Mouse (Mus musculus) intestine, embryonic 16.5 days (tissue): ENCODE measurements around the gene Ap2a2. TPM values are rescaled to one million over a fixed set of nuclear protein-coding genes. Genes with fewer than 3 reads are reported as not detected.
A peak's percentile ranks its signal among the peaks of the same experiment; 100 is the strongest.

ENCODE experiments used
- ATAC-seq: fragments of 200-750 bp; cut with Nextera tagmentation; 2 replicates; pipeline ENCODE4 v1.8.0; 2017; ENCODE audit warnings: moderate TSS enrichment, moderate library complexity
- H3K27ac ChIP-seq: fragments of 300-500 bp; sonication (generic); 2 replicates; pipeline ENCODE4 v1.5.1; 2014; ENCODE audit warnings: mild to moderate bottlenecking, low read length
- H3K27me3 ChIP-seq: fragments of 300-500 bp; sonication (generic); replicated peaks from 2 replicates; pipeline ENCODE4 v1.6.1; 2014; ENCODE audit warnings: low read length, control low read depth, mixed read lengths; ENCODE audit not compliant: control insufficient read depth, insufficient read depth
- H3K36me3 ChIP-seq: fragments of 300-500 bp; sonication (generic); 2 replicates; pipeline ENCODE4 v1.6.1; 2014; ENCODE audit warnings: low read length, control low read depth; ENCODE audit not compliant: control insufficient read depth, insufficient read depth
- H3K4me1 ChIP-seq: fragments of 300-500 bp; sonication (generic); 2 replicates; pipeline ENCODE4 v1.6.1; 2014; ENCODE audit warnings: low read length, control low read depth, mixed read lengths; ENCODE audit not compliant: control insufficient read depth, insufficient read depth
- H3K4me2 ChIP-seq: fragments of 300-500 bp; sonication (generic); 2 replicates; pipeline ENCODE4 v1.6.1; 2014; ENCODE audit warnings: low read depth, low read length, control low read depth
- H3K4me3 ChIP-seq: fragments of 300-500 bp; sonication (generic); 2 replicates; pipeline ENCODE4 v1.5.1; 2014; ENCODE audit warnings: mild to moderate bottlenecking, low read length
- H3K9ac ChIP-seq: fragments of 300-500 bp; sonication (generic); 2 replicates; pipeline ENCODE4 v1.6.1; 2014; ENCODE audit warnings: low read depth, low read length
- H3K9me3 ChIP-seq: fragments of 300-500 bp; sonication (generic); 2 replicates; pipeline ENCODE4 v1.6.1; 2016; ENCODE audit warnings: low read length, control low read depth; ENCODE audit not compliant: control insufficient read depth
- WGBS: fragments of 180-500 bp; shearing (Covaris S2); extraction: QIAGEN DNeasy Blood & Tissue Kit; methylation state at CpG from one replicate; pipeline ENCODE4 v1.1.7; 2014; 5-methylcytosine and 5-hydroxymethylcytosine counted together
- polyA plus RNA-seq: library from polyadenylated mRNA; unstranded; fragments of >200 nt; fragmentation: Nextera tagmentation; extraction: Ambion mirVana; gene quantifications from 2 replicates; pipeline ENCODE4 v1.2.1, GENCODE M21; 2015

The Ap2a2 gene
- polyA plus RNA-seq, 1 experiment from 2014 or later = 89.4 TPM

DNA sequence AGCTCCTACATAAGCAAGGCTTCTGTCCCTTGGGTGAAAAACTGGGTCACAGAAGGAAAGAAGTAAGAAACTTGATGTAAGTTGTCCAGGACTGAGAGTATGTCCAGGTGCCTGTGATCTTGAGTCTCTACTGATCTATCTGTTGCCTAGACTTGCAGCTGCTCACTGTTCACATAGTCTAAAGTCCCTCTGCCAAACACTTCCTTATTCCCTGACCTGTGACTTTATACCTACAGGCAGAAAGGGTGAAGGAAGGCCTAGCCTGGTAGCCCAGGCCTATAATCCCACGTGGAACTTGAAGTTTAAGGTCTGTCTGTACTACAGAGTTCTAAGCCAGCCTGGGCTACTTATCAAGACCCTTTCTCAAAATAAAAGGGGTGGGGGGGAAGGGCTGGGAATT is 26.4 kb upstream of the Ap2a2 start:
- Histone ChIP-seq H3K4me3 (no peak overlapping the region), H3K9me3 (no peaks in the 10 kb centered on the region), H3K36me3 (peaks cover 4% of the 10 kb centered on the region; the same call in 1 of the 2 replicates), H3K9ac (no peak overlapping the region), H3K27ac (peak overlapping the region; percentile 72), H3K4me1 (peaks cover 12% of the 10 kb centered on the region), H3K27me3 (no peaks in the 10 kb centered on the region), H3K4me2 (no peak overlapping the region)
- WGBS = 59% methylated on average over 1 of the region's 1 CpGs
- ATAC-seq = peak; percentile 53

DNA sequence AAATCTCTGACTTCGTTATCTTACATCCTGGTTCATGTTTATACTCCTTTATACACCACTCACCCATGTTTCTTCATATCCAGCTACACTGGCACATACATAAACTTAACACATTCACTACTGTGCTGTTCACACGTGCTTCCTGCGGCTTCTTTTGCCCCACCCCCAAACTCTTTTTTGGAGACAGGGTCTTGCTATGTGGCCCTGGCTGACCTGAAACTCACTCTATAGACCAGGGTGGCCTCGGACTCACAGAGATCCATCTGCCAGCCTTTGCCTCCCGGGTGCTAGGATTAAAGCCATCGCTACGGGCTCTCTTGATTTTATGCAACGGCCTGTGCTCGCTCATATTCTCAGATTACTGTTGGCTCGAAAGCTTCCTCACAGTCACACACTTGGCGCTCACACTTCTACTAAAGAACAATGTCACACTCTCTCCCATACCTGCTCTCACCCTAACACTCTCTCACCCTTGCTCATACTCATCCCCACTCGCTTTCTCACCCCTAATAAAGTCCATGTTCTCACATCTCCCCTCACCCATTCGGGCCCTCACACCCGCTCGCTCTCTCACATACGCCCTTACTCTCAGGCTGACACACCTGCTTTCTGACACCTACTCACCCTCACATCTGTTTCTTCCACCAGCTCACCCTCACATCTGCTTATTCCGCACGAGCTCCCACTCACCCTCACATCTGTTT is 23.0 kb upstream of the Ap2a2 start:
- peak overlapping the region; percentile 72 for H3K27ac ChIP-seq
- no peaks in the 10 kb centered on the region for H3K9me3 ChIP-seq
- peak overlapping the region; percentile 73 for H3K4me2 ChIP-seq
- WGBS = 8% methylated on average over 18 of the region's 18 CpGs
- ATAC-seq = peak; percentile 32
- no peaks in the 10 kb centered on the region for H3K36me3 ChIP-seq
- peak overlapping the region; percentile 81 for H3K9ac ChIP-seq
- H3K4me3 ChIP-seq = peak overlapping the region; percentile 67
- H3K4me1 ChIP-seq = peaks cover 19% of the 10 kb centered on the region
- H3K27me3 ChIP-seq = no peaks in the 10 kb centered on the region

DNA sequence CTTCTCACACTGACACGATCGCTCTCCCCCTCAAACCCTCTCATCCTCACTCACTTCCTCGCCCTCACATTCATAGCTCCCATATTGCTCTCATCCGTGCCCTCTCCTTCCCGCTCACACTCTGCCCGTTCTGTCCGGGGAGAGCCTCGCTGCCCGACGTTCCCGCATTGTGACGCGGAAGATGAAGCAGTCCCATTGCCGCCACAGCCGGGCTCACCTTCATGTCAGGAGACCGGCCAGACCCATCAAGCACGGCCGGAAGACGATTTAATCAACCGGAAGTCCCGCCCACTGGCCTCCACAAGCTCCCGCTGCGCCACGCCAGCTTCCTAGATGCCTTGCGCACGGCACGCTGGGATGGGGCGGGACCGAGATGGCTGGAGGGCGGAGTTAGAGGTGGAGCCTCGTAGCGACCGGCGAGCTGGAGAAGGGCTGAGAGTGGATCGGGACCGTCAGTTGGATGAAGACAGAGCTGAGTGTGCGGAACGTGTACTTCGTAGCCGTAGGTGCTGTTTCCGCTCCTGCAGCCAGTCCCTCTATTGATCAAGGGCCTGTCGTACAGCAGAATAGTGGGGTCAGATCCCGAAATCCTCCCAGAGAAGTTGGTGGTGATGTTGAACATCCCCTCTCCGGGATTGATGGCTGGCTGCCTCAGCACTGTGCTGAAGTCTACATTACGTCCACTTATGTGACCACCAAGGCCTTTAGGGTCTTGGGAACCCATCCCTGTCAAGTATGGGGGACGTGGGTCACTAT is 22.2 kb upstream of the Ap2a2 start, which contains the start of gene Chid1:
TSS of gene Chid1 (minus strand) at position 302 of the 756 bp plus-strand sequence.
- Histone ChIP-seq H3K27ac (peak within 1 kb of the TSS; percentile 77), H3K4me2 (peak within 1 kb of the TSS; percentile 73), H3K9ac (peak within 1 kb of the TSS; percentile 81), H3K36me3 (no peaks in the 10 kb centered on the region), H3K4me1 (peaks cover 19% of the 10 kb centered on the region), H3K9me3 (no peaks in the 10 kb centered on the region), H3K27me3 (no peaks in the 10 kb centered on the region), H3K4me3 (peak within 1 kb of the TSS; percentile 67)
- under 1% methylated on average over 46 of the region's 46 CpGs for WGBS
- ATAC-seq = peak; percentile 95

DNA sequence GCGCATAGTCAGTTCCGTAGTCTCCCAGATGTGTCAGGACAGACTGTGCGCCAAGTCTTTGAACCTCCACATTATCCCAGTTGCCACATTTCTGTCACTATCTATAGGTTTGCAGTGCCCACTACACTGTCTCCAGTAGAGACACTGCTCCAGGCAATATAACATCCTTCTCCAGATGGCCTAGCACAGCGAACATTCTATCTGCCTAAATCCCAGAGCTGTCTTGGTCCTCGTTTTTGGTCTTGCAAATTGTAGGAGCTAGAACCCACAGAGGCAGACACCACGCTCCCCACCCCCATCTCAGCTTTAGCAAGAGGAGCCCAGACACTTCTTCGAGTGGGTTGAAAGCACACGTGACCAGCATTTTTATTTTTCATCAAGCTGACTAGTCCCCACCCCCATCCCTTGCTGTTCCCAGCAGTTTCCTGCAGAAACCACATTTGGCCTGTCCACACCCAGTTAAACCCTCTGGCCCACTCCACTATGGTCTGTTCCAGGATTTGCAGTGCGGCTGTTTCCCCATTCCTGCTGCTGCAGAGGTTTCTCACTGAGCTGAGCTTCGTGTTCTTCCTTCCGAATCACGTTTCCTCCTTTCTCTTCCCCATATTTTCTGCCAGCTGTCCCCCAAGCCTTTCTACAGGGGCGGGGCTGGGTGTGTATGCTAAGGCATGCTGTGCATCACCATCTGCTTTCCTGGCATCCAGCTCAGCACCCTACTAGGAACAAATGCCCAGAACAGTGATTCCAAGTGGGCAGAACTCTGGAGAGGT is 21.5 kb upstream of the Ap2a2 start:
- Histone ChIP-seq H3K9me3 (no peaks in the 10 kb centered on the region), H3K27ac (peak overlapping the region; percentile 77), H3K4me1 (peaks cover 19% of the 10 kb centered on the region), H3K27me3 (no peaks in the 10 kb centered on the region), H3K9ac (peak overlapping the region; percentile 81), H3K4me3 (peak overlapping the region; percentile 67), H3K4me2 (peak overlapping the region; percentile 73), H3K36me3 (no peaks in the 10 kb centered on the region)
- WGBS = 50% methylated on average over 13 of the region's 13 CpGs
- peak; percentile 32 for ATAC-seq

DNA sequence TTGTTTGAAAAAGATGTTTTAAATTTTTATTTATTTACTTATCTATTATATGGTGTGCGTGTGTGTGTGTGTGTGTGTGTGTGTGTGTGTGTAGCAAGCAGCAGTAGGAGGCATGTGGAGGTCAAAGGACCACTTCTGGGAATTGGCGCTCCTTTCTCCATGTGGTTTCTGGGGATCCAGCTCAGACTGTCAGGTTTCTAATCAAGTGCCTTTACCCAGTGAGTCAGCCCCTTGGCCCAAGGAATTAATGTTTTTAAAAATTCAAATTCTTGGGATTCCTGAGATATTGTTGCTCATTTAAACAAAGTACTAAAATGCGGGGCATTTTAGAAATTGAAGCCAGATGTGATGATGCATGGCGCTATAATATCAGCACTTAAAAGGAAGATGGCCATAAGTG is 20.3 kb upstream of the Ap2a2 start:
- Histone ChIP-seq H3K9ac (no peak overlapping the region), H3K4me2 (no peak overlapping the region), H3K27me3 (no peaks in the 10 kb centered on the region), H3K36me3 (no peaks in the 10 kb centered on the region), H3K27ac (no peak overlapping the region), H3K4me3 (no peak overlapping the region), H3K4me1 (peaks cover 19% of the 10 kb centered on the region), H3K9me3 (no peaks in the 10 kb centered on the region)
- 83% methylated on average over 4 of the region's 4 CpGs for WGBS
- ATAC-seq = no peak

DNA sequence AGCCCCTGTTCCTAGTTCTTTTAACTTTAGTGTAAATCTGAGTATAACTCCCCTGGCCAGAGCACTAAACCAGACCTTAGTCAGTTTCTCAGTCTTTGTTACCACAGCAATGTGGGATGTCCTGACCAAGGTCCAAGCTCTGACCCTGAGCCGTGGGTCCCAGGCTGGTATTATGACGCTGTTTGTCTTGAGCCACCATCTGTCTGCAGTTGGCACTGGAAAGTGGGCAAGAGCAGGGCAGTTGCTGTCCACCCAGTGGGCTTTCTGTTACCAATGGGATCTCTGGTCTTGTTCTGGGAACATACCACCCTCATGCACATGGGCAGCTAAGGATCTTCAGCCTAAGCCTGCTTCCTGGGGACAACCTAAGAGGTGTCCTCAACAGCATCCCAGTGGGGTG is 19.4 kb upstream of the Ap2a2 start:
- H3K4me2 ChIP-seq = no peak overlapping the region
- H3K4me1 ChIP-seq = peaks cover 19% of the 10 kb centered on the region
- no peaks in the 10 kb centered on the region for H3K36me3 ChIP-seq
- WGBS = 78% methylated on average over 2 of the region's 2 CpGs
- no peak overlapping the region for H3K9ac ChIP-seq
- H3K27me3 ChIP-seq = no peaks in the 10 kb centered on the region
- H3K4me3 ChIP-seq = no peak overlapping the region
- no peak overlapping the region for H3K27ac ChIP-seq
- no peaks in the 10 kb centered on the region for H3K9me3 ChIP-seq
- no peak for ATAC-seq

DNA sequence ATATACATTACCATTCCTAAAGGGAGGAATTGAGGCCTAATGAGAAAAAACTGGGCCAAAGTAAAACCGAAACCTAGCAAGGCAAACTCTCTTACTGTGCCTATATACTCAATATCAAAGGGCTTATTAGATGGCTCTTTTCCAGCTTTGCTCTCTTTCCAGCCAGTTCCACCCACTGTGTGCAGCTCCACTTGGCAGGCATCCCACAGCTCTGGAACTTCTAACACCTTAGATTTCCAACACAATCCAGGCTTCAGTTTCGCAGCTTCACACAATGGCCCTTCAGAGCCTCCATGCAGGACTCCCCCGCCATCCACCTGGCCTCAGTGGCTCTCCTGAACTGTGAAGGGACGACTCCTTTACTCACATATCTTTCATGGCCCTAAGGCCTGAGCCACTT is 17.3 kb upstream of the Ap2a2 start:
- no peak overlapping the region for H3K27ac ChIP-seq
- 67% methylated on average over 4 of the region's 4 CpGs for WGBS
- ATAC-seq = no peak
- H3K9me3 ChIP-seq = no peaks in the 10 kb centered on the region
- H3K4me3 ChIP-seq = no peak overlapping the region
- H3K36me3 ChIP-seq = no peaks in the 10 kb centered on the region
- H3K27me3 ChIP-seq = no peaks in the 10 kb centered on the region
- no peak overlapping the region for H3K4me2 ChIP-seq
- H3K4me1 ChIP-seq = peaks cover 13% of the 10 kb centered on the region; the same call in 1 of the 2 replicates
- no peak overlapping the region for H3K9ac ChIP-seq

DNA sequence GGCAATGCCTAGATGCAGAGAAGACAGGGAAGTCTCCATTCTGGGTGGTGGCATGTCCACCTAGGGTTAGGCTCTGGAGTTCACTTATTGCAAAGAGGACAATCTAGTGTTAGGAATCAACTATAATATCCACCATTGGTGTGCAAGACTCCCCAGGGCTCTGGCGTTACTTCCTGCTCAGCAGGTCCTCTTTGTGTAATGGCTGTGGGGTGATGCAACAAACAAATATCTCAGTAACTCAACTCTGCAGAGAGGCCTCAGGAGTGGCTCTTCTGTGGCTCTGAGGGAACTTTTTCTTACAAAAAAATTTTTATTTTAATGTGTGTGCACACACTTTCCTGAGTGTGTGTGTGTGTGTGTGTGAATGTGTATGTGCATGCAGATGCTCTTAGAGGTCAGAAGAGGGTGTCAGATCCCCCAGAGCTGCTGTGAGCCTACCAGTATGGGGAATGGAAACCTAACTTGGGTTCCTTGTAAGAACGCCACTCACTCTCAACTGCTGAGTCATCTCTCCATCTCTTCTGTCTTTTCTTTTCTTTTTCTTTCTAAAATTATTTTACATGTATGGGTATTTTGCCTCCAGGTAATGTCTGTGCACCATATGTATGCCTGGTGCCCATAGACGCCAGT is 12.4 kb upstream of the Ap2a2 start:
- no peaks in the 10 kb centered on the region for H3K4me1 ChIP-seq
- H3K27me3 ChIP-seq = no peaks in the 10 kb centered on the region
- 85% methylated on average over 3 of the region's 3 CpGs for WGBS
- no peaks in the 10 kb centered on the region for H3K9me3 ChIP-seq
- ATAC-seq = no peak
- no peak overlapping the region for H3K27ac ChIP-seq
- no peak overlapping the region for H3K4me3 ChIP-seq
- no peak overlapping the region for H3K9ac ChIP-seq
- H3K4me2 ChIP-seq = no peak overlapping the region
- no peaks in the 10 kb centered on the region for H3K36me3 ChIP-seq

DNA sequence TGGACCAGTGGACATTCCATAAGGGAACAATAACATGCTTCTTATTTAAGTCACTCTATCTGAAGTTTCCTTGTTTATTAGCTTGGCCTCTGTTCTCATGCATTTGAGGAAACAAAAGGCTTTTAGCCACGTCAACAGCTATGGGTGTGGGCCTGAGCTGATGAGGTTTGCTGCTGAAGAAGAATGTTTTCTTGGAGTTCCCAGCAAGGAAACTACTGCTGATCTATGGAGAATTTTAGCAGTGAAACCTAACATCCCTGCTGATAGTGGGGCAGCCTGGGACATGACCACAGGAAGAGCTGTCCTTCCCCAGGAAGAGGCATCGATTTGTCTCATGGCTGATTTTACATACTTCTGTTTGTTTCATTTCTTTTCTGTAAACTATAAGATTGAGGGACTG is 11.5 kb upstream of the Ap2a2 start:
- 66% methylated on average over 2 of the region's 2 CpGs for WGBS
- no peak for ATAC-seq
- Histone ChIP-seq H3K4me2 (no peak overlapping the region), H3K27ac (no peak overlapping the region), H3K27me3 (no peaks in the 10 kb centered on the region), H3K36me3 (no peaks in the 10 kb centered on the region), H3K4me3 (no peak overlapping the region), H3K9me3 (no peaks in the 10 kb centered on the region), H3K4me1 (no peaks in the 10 kb centered on the region), H3K9ac (no peak overlapping the region)
